Mouse (Mus musculus): ENCODE data around the gene Tmprss11b. TPM values are rescaled to one million over a fixed set of nuclear protein-coding genes. Genes with fewer than 3 reads are reported as not detected.
"Not testable (repeated sequence)": the region's sequence is repeated elsewhere in the genome, so short reads cannot be mapped to it uniquely, and the experiment has no call there.

Gene Tmprss11b
- total and polyA plus RNA-seq, 2 experiments from 2014 or later = not detected

DNA sequence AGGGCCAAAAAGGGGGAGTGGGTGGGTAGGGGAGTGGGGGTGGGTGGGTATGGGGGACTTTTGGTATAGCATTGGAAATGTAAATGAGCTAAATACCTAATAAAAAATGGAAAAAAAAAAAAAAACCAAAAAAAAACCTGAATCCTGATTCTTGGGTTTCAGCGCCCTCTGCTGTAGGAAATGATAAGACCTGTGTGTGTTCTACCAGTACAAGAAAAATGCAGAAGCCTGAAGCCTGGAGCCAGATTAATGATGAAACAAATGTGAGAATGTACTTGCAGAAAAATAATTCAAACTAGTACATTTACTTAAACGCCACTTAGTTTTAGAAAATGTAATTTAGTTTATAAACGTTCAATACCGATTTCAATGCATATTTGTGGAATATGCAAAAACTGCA, 27.0 kb downstream of the Tmprss11b start:
- not testable (repeated sequence) for H3K9ac ChIP-seq (replicated peaks; ENCODE audit: low read length, poor library complexity, severe bottlenecking); H3K27ac ChIP-seq (ENCODE audit: low read depth, low read length); H3K4me1 ChIP-seq (ENCODE audit: insufficient read depth, low read length); H3K36me3 ChIP-seq (ENCODE audit: insufficient read depth, low read length); H3K9me3 ChIP-seq (ENCODE audit: low read length); H3K4me2 ChIP-seq (ENCODE audit: low read depth, low read length, poor library complexity, severe bottlenecking); H3K4me3 ChIP-seq (ENCODE audit: low read depth, low read length); H3K27me3 ChIP-seq (ENCODE audit: insufficient read depth, low read length); ATAC-seq (ENCODE audit: low FRiP score)
- peak; percentile 72 for TF ChIP-seq CTCF (IDR thresholded peaks at IDR 0.05)
- 20% methylated on average over 4 of the region's 4 CpGs for WGBS
- DNase-seq (ENCODE audit: low spot score) = peak; percentile 72

DNA sequence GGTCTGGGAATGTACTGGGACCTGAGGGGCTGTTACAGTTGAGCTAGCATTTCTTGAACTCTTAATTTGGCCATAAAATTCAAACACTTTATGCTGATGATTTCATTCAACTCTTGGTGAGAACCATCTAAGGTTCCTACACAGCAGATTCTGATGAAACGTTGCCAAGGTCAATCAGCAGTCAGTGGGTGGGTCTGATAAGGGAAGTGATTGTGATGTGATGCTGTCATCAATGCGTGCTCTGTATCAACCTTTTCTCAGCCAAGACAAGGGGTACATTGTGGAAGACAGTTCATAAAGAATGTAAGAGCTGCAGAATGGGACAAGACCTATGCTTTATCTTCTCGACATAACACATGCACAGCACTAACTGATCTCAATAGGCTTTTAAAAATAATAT, 35.4 kb downstream of the Tmprss11b start:
- Histone ChIP-seq H3K9me3 (ENCODE audit: low read length) (no peaks in the 10 kb centered on the region), H3K27me3 (ENCODE audit: insufficient read depth, low read length) (no peaks in the 10 kb centered on the region), H3K9ac (replicated peaks; ENCODE audit: low read length, poor library complexity, severe bottlenecking) (no peak overlapping the region), H3K4me2 (ENCODE audit: low read depth, low read length, poor library complexity, severe bottlenecking) (no peak overlapping the region), H3K27ac (ENCODE audit: low read depth, low read length) (no peak overlapping the region), H3K36me3 (ENCODE audit: insufficient read depth, low read length) (no peaks in the 10 kb centered on the region), H3K4me1 (ENCODE audit: insufficient read depth, low read length) (no peaks in the 10 kb centered on the region), H3K4me3 (ENCODE audit: low read depth, low read length) (no peak overlapping the region)
- ATAC-seq (ENCODE audit: low FRiP score) = no peak
- DNase-seq (ENCODE audit: low spot score) = no peak
- 72% methylated on average over 3 of the region's 3 CpGs for WGBS
- no peak for TF ChIP-seq CTCF (IDR thresholded peaks at IDR 0.05)

DNA sequence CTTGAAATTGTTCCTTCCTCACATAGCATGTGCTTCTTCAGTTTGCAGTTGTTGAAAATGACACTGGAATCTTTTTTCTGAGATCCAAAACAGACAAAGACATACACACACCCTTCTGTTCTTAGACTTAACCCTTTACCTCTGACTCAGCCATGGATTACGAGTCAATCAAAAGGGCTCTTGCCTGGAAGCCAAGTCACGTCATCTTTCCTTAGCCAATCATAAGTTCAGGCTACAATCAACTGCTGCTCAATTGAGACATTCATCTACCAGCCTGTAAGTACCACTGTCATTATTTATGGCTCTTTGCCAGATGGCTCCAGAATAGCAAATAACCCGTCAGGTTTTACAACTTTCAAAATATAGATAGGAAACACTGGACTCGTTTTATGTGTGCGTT, 43.8 kb downstream of the Tmprss11b start, which contains the start of gene Tmprss11f:
Gene Tmprss11f (minus strand): TSS at position 101 of the 400 bp plus-strand sequence.
- DNase-seq (ENCODE audit: low spot score) = no peak
- Histone ChIP-seq H3K9me3 (ENCODE audit: low read length) (no peaks in the 10 kb centered on the region), H3K27ac (ENCODE audit: low read depth, low read length) (no peak within 1 kb of the TSS), H3K4me3 (ENCODE audit: low read depth, low read length) (no peak within 1 kb of the TSS), H3K9ac (replicated peaks; ENCODE audit: low read length, poor library complexity, severe bottlenecking) (no peak within 1 kb of the TSS), H3K4me1 (ENCODE audit: insufficient read depth, low read length) (no peaks in the 10 kb centered on the region), H3K27me3 (ENCODE audit: insufficient read depth, low read length) (no peaks in the 10 kb centered on the region), H3K4me2 (ENCODE audit: low read depth, low read length, poor library complexity, severe bottlenecking) (no peak within 1 kb of the TSS), H3K36me3 (ENCODE audit: insufficient read depth, low read length) (no peaks in the 10 kb centered on the region)
- no peak for TF ChIP-seq CTCF (IDR thresholded peaks at IDR 0.05)
- ATAC-seq (ENCODE audit: low FRiP score) = no peak
- WGBS = 76% methylated on average over 5 of the region's 5 CpGs

DNA sequence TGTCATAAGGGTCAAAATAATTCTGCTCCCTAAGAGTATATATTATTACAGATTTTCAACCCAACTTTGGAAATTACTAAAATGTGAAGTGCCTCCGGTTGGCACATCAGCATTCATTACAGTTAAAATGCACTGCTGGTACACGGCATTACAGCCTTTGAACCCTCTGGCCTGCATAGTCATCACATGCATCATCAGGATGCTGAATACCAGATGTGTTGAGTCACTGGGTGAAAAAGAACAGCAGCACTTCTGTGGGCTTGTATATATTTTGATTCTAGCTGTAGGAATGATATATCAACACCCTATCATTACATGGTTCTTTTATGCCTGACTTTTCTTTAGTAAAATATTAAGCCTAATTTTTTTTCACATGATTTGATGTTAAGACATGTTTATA, 45.5 kb downstream of the Tmprss11b start:
- no peak overlapping the region for H3K4me2 ChIP-seq (ENCODE audit: low read depth, low read length, poor library complexity, severe bottlenecking)
- H3K27ac ChIP-seq (ENCODE audit: low read depth, low read length) = no peak overlapping the region
- H3K27me3 ChIP-seq (ENCODE audit: insufficient read depth, low read length) = no peaks in the 10 kb centered on the region
- no peaks in the 10 kb centered on the region for H3K9me3 ChIP-seq (ENCODE audit: low read length)
- no peaks in the 10 kb centered on the region for H3K36me3 ChIP-seq (ENCODE audit: insufficient read depth, low read length)
- no peak overlapping the region for H3K4me3 ChIP-seq (ENCODE audit: low read depth, low read length)
- TF ChIP-seq CTCF (IDR thresholded peaks at IDR 0.05) = no peak
- no peak overlapping the region for H3K9ac ChIP-seq (replicated peaks; ENCODE audit: low read length, poor library complexity, severe bottlenecking)
- WGBS = 71% methylated on average over 2 of the region's 2 CpGs
- ATAC-seq (ENCODE audit: low FRiP score) = no peak
- no peaks in the 10 kb centered on the region for H3K4me1 ChIP-seq (ENCODE audit: insufficient read depth, low read length)
- DNase-seq (ENCODE audit: low spot score) = no peak

DNA sequence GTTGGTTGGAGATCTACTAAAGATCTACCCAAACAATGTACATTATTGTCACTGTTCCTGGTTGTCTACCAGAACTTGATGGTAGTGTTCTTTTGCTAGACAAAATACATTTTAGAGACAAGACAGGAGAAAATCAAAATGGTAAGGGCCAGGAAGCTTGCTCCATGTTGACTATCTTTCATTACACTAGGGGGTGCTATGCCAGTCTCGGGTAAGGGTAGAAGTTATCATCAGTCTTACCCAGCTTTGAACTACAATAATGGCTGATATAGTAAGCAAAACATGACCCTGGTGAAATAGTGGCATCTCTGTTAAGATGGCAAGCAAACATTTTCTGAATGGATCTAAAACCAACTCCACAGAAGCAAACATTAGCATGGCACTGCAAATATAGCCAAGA, 54.4 kb downstream of the Tmprss11b start:
- no peak for TF ChIP-seq CTCF (IDR thresholded peaks at IDR 0.05)

More for the DNA sequence above, 54.4 kb downstream of the Tmprss11b start:
- Histone ChIP-seq H3K9ac (replicated peaks; ENCODE audit: low read length, poor library complexity, severe bottlenecking) (no peak overlapping the region), H3K9me3 (ENCODE audit: low read length) (no peaks in the 10 kb centered on the region), H3K4me2 (ENCODE audit: low read depth, low read length, poor library complexity, severe bottlenecking) (no peak overlapping the region), H3K36me3 (ENCODE audit: insufficient read depth, low read length) (no peaks in the 10 kb centered on the region), H3K27me3 (ENCODE audit: insufficient read depth, low read length) (no peaks in the 10 kb centered on the region), H3K27ac (ENCODE audit: low read depth, low read length) (no peak overlapping the region), H3K4me3 (ENCODE audit: low read depth, low read length) (no peak overlapping the region), H3K4me1 (ENCODE audit: insufficient read depth, low read length) (no peaks in the 10 kb centered on the region)
- 92% methylated on average over 1 of the region's 1 CpGs for WGBS
- DNase-seq (ENCODE audit: low spot score) (no peak), ATAC-seq (ENCODE audit: low FRiP score) (no peak)

Other genes starting within 250 kb of the Tmprss11b start
- not detected in 2 replicates for gene Tmprss11a, start 207.4 kb downstream of the Tmprss11b start, total RNA-seq (2014; rRNA removed)
- gene Tmprss11a, start 207.4 kb downstream of the Tmprss11b start, polyA plus RNA-seq (2015; fragmentation: Nextera tagmentation; extraction: Ambion mirVana) = not detected in 2 replicates
- not detected in 2 replicates for gene Tmprss11g, start 157.8 kb downstream of the Tmprss11b start, total RNA-seq (2014; rRNA removed)
- gene Tmprss11g, start 157.8 kb downstream of the Tmprss11b start, polyA plus RNA-seq (2015; fragmentation: Nextera tagmentation; extraction: Ambion mirVana) = not detected in 2 replicates
- gene Tmprss11f, start 43.9 kb downstream of the Tmprss11b start, total RNA-seq (2014; rRNA removed) = not detected in 2 replicates
- not detected in 2 replicates for gene Tmprss11f, start 43.9 kb downstream of the Tmprss11b start, polyA plus RNA-seq (2015; fragmentation: Nextera tagmentation; extraction: Ambion mirVana)
- gene Tmprss11e, start 69.5 kb upstream of the Tmprss11b start, total RNA-seq (2014; rRNA removed) = 0.28 TPM in 1 of 2 replicates, not detected in the other
- gene Tmprss11e, start 69.5 kb upstream of the Tmprss11b start, polyA plus RNA-seq (2015; fragmentation: Nextera tagmentation; extraction: Ambion mirVana) = not detected in 2 replicates
- 47.1 and 69.0 TPM in 2 replicates for gene Ythdc1, start 127.9 kb upstream of the Tmprss11b start, total RNA-seq (2014; rRNA removed)
- gene Ythdc1, start 127.9 kb upstream of the Tmprss11b start, polyA plus RNA-seq (2015; fragmentation: Nextera tagmentation; extraction: Ambion mirVana) = 25.1 and 29.6 TPM in 2 replicates
- gene Ugt2b34, start 230.6 kb upstream of the Tmprss11b start, total RNA-seq (2014; rRNA removed) = not detected in 2 replicates
- not detected in 2 replicates for gene Ugt2b34, start 230.6 kb upstream of the Tmprss11b start, polyA plus RNA-seq (2015; fragmentation: Nextera tagmentation; extraction: Ambion mirVana)

All from midbrain, postnatal 0 days (tissue).